In the genomic region with DNA sequence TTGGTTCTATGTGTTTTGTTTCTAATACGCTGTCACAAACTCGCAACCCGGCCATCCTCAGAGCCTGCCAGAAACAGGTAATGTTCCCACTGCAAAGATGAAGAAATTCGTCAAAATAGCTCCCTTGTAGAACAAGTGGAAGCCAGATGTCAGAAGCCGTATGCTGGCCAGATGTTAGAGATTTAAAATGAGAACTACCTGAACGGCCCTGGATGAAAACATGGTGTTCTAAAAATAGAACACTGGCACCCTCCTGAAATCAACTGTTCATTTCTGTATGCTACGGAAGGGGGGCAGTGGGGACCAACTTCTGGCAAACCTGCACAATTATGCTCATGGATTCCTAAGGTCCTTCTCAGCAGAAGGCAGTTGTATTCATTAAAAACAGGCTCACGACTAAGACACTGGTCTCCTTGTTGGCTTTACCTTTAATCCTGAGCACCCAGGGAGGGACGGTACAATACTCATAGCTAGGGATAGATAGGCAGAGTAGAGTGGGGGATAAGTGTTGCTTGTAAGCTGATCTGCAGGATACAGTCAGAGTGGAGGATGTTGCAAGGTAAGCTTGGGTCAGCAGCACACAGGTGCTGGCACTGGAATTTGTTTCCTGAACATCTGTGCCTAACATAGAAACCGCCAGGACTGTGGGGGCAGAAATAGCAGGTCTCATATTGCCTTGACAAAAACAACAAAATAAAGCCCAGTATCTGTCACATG, we compare ENCODE assay signal across 19 mouse cellular contexts.
A peak's percentile ranks its signal among the peaks of the same experiment; 100 is the strongest.
DNase-seq lines count a peak whose midpoint lies in the region; ATAC-seq lines count a peak whose summit lies in the region.
"Had no signal": no experiment of that assay in that cellular context is flagged by ENCODE, and none has a peak within 500 bp of the region (broad histone marks: within the 10 kb centered on the region; RNA-seq: fewer than 3 reads in every experiment).

No protein-coding gene starts in this region.

- peak overlapping the region; percentile 30 for H3K4me2 ChIP-seq in heart, embryonic 13.5 days
- H3K4me2 ChIP-seq in kidney, embryonic 16.5 days (replicated peaks; ENCODE audit: low read depth, low read length) = no peak overlapping the region
- H3K4me2 ChIP-seq in embryonic facial prominence, embryonic 13.5 days = peak overlapping the region; percentile 27; the same call in 1 of the 2 replicates
- H3K4me2 ChIP-seq: forebrain, embryonic 12.5 days; midbrain, embryonic 15.5 days; neural tube, embryonic 12.5 days had no signal

- peaks cover 57% of the 10 kb centered on the region for H3K4me1 ChIP-seq in heart, embryonic 13.5 days
- peaks cover 20% of the 10 kb centered on the region; the same call in 1 of the 2 replicates for H3K4me1 ChIP-seq in kidney, embryonic 16.5 days (ENCODE audit: insufficient read depth, low read length)
- H3K4me1 ChIP-seq in embryonic facial prominence, embryonic 13.5 days = peaks cover 41% of the 10 kb centered on the region

- no peak for DNase-seq in heart, adult 8-10 months (ENCODE audit: low spot score)
- no peak for DNase-seq in kidney, adult 8-10 months
- peak; percentile 39 for DNase-seq in mesoderm, embryonic 11.5 days (ENCODE audit: low read depth, low spot score)
- no peak for DNase-seq in thymus, postnatal 36 days
- DNase-seq: adrenal gland, adult 2 months; cerebellum, adult 11 months; cerebellum, postnatal 25 days; kidney, postnatal 25 days; liver, postnatal 0 days; right cerebral cortex, postnatal 14 days; thymus, postnatal 25 days had no signal

- no peaks in the 10 kb centered on the region for H3K36me3 ChIP-seq in heart, embryonic 13.5 days
- no peaks in the 10 kb centered on the region for H3K36me3 ChIP-seq in kidney, embryonic 16.5 days (ENCODE audit: insufficient read depth, low read length)
- no peaks in the 10 kb centered on the region for H3K36me3 ChIP-seq in embryonic facial prominence, embryonic 13.5 days
- H3K36me3 ChIP-seq: forebrain, embryonic 12.5 days; midbrain, embryonic 15.5 days; neural tube, embryonic 12.5 days had no signal

- H3K9me3 ChIP-seq in heart, embryonic 13.5 days = no peaks in the 10 kb centered on the region
- H3K9me3 ChIP-seq in kidney, embryonic 16.5 days (ENCODE audit: low read length) = no peaks in the 10 kb centered on the region
- H3K9me3 ChIP-seq in embryonic facial prominence, embryonic 13.5 days = no peaks in the 10 kb centered on the region
- H3K9me3 ChIP-seq: forebrain, embryonic 12.5 days; midbrain, embryonic 15.5 days; neural tube, embryonic 12.5 days had no signal

- H3K9ac ChIP-seq in heart, embryonic 13.5 days = no peak overlapping the region
- no peak overlapping the region for H3K9ac ChIP-seq in kidney, embryonic 16.5 days (replicated peaks; ENCODE audit: low read length)
- H3K9ac ChIP-seq in embryonic facial prominence, embryonic 13.5 days = no peak overlapping the region
- H3K9ac ChIP-seq: forebrain, embryonic 12.5 days; liver, postnatal 0 days; midbrain, embryonic 15.5 days; neural tube, embryonic 12.5 days had no signal

- H3K27ac ChIP-seq in heart, embryonic 13.5 days (replicated peaks) = peak overlapping the region; percentile 4; the same call in 1 of the 2 replicates
- no peak overlapping the region for H3K27ac ChIP-seq in kidney, embryonic 16.5 days (ENCODE audit: low read length)
- H3K27ac ChIP-seq in embryonic facial prominence, embryonic 13.5 days = 0 out of 2 replicates have a peak overlapping the region, but pooled peaks have one; percentile 22
- H3K27ac ChIP-seq: macrophage; midbrain, embryonic 15.5 days; neural tube, embryonic 12.5 days had no signal

- 51% methylated on average over 10 of the region's 10 CpGs for WGBS in heart, embryonic 13.5 days
- WGBS in kidney, embryonic 16.5 days = 56% methylated on average over 10 of the region's 10 CpGs
- 28% methylated on average over 10 of the region's 10 CpGs for WGBS in embryonic facial prominence, embryonic 13.5 days

- H3K27me3 ChIP-seq in heart, embryonic 13.5 days (replicated peaks) = no peaks in the 10 kb centered on the region
- no peaks in the 10 kb centered on the region for H3K27me3 ChIP-seq in kidney, embryonic 16.5 days (ENCODE audit: insufficient read depth, low read length)
- no peaks in the 10 kb centered on the region for H3K27me3 ChIP-seq in embryonic facial prominence, embryonic 13.5 days
- H3K27me3 ChIP-seq: forebrain, embryonic 12.5 days; midbrain, embryonic 15.5 days; neural tube, embryonic 12.5 days had no signal

- no peak for ATAC-seq in heart, embryonic 13.5 days (ENCODE audit: extremely low read depth, insufficient number of reproducible peaks, low FRiP score, low TSS enrichment)
- ATAC-seq in kidney, embryonic 16.5 days (ENCODE audit: low FRiP score, low TSS enrichment) = peak; percentile 72; the same call in 1 of the 2 replicates
- ATAC-seq in embryonic facial prominence, embryonic 13.5 days (ENCODE audit: insufficient number of reproducible peaks, insufficient read depth, low FRiP score, low TSS enrichment, low read depth) = peak; percentile 52; the same call in 1 of the 2 replicates
- ATAC-seq: inflammation-experienced regulatory T-cells, adult 6 months; liver, postnatal 0 days; midbrain, embryonic 15.5 days had no signal

- no peak overlapping the region for H3K4me3 ChIP-seq in heart, embryonic 13.5 days
- H3K4me3 ChIP-seq in kidney, embryonic 16.5 days (ENCODE audit: low read length) = no peak overlapping the region
- no peak overlapping the region for H3K4me3 ChIP-seq in embryonic facial prominence, embryonic 13.5 days
- H3K4me3 ChIP-seq: forebrain, embryonic 12.5 days; midbrain, embryonic 15.5 days; neural tube, embryonic 12.5 days had no signal
